Mouse (Mus musculus) layer of hippocampus, adult 2 months (tissue): Measurements from ENCODE around the gene Incenp. TPM values are rescaled to one million over a fixed set of nuclear protein-coding genes. Genes with fewer than 3 reads are reported as not detected.
"Not testable (repeated sequence)": the region's sequence is repeated elsewhere in the genome, so short reads cannot be mapped to it uniquely, and the experiment has no call there.

Source experiments
- DNase-seq, 2 experiments: peaks; one replicate each; pipeline ENCODE4 v3.0.0; 2022; ENCODE audit warnings: low spot score in 2 of 2
- H3K27ac ChIP-seq: fragments of 200-600 bp; 2 replicates; pipeline ENCODE4 v1.8.1; 2022
- H3K4me3 ChIP-seq: fragments of 200-600 bp; 2 replicates; pipeline ENCODE4 v1.8.1; 2022; ENCODE audit warnings: mild to moderate bottlenecking
- CTCF ChIP-seq: fragments of 200-600 bp; conservative IDR thresholded peaks from 2 replicates; pipeline ENCODE4 v1.8.1; 2022; ENCODE audit warnings: antibody characterized with exemption, mild to moderate bottlenecking, moderate library complexity
- microRNA-seq, 2 experiments: library from miRNA; unstranded; fragments of <30 nt; microRNA quantifications; one replicate each; pipeline ENCODE4 v1.2.0; 2021
- total RNA-seq, 2 experiments: library from RNA; stranded (reverse); gene quantifications; 2 replicates each; pipeline ENCODE4 v1.2.3; 2021

Incenp gene
- total RNA-seq, 2 experiments from 2014 or later = 13.9 to 14.0 TPM

GRCm38 (mm10) chr19:9847262-9847661, 52.1 kb downstream of the Incenp start, which contains the start of gene Scgb2a2:
Gene Scgb2a2, plus strand, starts transcription at chr19:9847562.
- no peak for DNase-seq
- no peak for TF ChIP-seq CTCF
- Histone ChIP-seq H3K4me3 (no peak within 1 kb of the TSS), H3K27ac (no peak within 1 kb of the TSS)

GRCm38 (mm10) chr19:9837341-9837715, 62.0 kb downstream of the Incenp start:
- TF ChIP-seq CTCF = no peak
- DNase-seq = no peak
- Histone ChIP-seq H3K27ac (no peak overlapping the region), H3K4me3 (no peak overlapping the region)

- not testable (repeated sequence) for H3K27ac ChIP-seq
- DNase-seq = peak; percentile 16 to 50
- peak; percentile 69 for TF ChIP-seq CTCF
- peak overlapping the region; percentile 41 for H3K4me3 ChIP-seq
Observed at GRCm38 (mm10) chr19:9836581-9837340, 62.6 kb downstream of the Incenp start.

Small RNAs within 50 kb of the gene (microRNA-seq; reads per million reads assigned to microRNA genes)
- 0 reads per million in 2 experiments for gene Gm22369
- gene Gm24484 = 0 reads per million in 2 experiments

Other genes with a start within 250 kb of the Incenp start
- not detected for gene Scgb2a2, start 52.0 kb downstream of the Incenp start, total RNA-seq
- 1,000 to 10,000 TPM; 3,170 to 3,409 TPM for gene Fth1, start 81.0 kb upstream of the Incenp start, total RNA-seq
- gene Best1, start 102.1 kb upstream of the Incenp start, total RNA-seq = 1 to 10 TPM; 1.2 to 1.5 TPM
- gene Rab3il1, start 102.1 kb upstream of the Incenp start, total RNA-seq = 10 to 100 TPM in 1 of 2 experiments, 1 to 10 TPM in 1; 9.7 to 10.4 TPM
- gene Fads3, start 142.0 kb upstream of the Incenp start, total RNA-seq = 10 to 100 TPM; 25.0 to 25.6 TPM
- gene Fads2, start 202.2 kb upstream of the Incenp start, total RNA-seq = 100 to 1,000 TPM; 147 to 152 TPM